Mouse (Mus musculus) hindbrain, embryonic 12.5 days (tissue): ENCODE results near the gene Rab44. TPM values are rescaled to one million over a fixed set of nuclear protein-coding genes. Genes with fewer than 3 reads are reported as not detected.
"Not testable (repeated sequence)": the region's sequence is repeated elsewhere in the genome, so short reads cannot be mapped to it uniquely, and the experiment has no call there.

Source experiments
- ATAC-seq: fragments of 200-750 bp; cut with Nextera tagmentation; 2 replicates; pipeline ENCODE4 v1.8.0; 2017; ENCODE audit warnings: moderate TSS enrichment; ENCODE audit not compliant: low FRiP score
- H3K27ac ChIP-seq: fragments of 300-500 bp; sonication (generic); 2 replicates; pipeline ENCODE4 v1.5.1; 2016; ENCODE audit warnings: mild to moderate bottlenecking
- H3K27me3 ChIP-seq: fragments of 300-500 bp; sonication (generic); 2 replicates; pipeline ENCODE4 v1.6.1; 2016; ENCODE audit warnings: mild to moderate bottlenecking
- H3K36me3 ChIP-seq: fragments of 300-500 bp; sonication (generic); 2 replicates; pipeline ENCODE4 v1.6.1; 2016; ENCODE audit warnings: mild to moderate bottlenecking
- H3K4me1 ChIP-seq: fragments of 300-500 bp; sonication (generic); 2 replicates; pipeline ENCODE4 v1.6.1; 2016
- H3K4me2 ChIP-seq: fragments of 300-500 bp; sonication (generic); replicated peaks from 2 replicates; pipeline ENCODE4 v1.6.1; 2016; ENCODE audit warnings: mild to moderate bottlenecking
- H3K4me3 ChIP-seq: fragments of 300-500 bp; sonication (generic); 2 replicates; pipeline ENCODE4 v1.5.1; 2016; ENCODE audit warnings: mild to moderate bottlenecking
- H3K9ac ChIP-seq: fragments of 300-500 bp; sonication (generic); 2 replicates; pipeline ENCODE4 v1.6.1; 2016; ENCODE audit warnings: mild to moderate bottlenecking, moderate library complexity
- H3K9me3 ChIP-seq: fragments of 300-500 bp; sonication (generic); replicated peaks from 2 replicates; pipeline ENCODE4 v1.6.1; 2016; ENCODE audit warnings: mild to moderate bottlenecking
- WGBS: fragments of 180-500 bp; shearing (Covaris S2); methylation state at CpG from one replicate; pipeline ENCODE4 v1.1.7; 2016; 5-methylcytosine and 5-hydroxymethylcytosine counted together
- polyA plus RNA-seq: library from polyadenylated mRNA; unstranded; fragments of >200 nt; fragmentation: Nextera tagmentation; extraction: Ambion mirVana; gene quantifications from 2 replicates; pipeline ENCODE4 v1.2.1, GENCODE M21; 2016

Gene Rab44
- polyA plus RNA-seq, 1 experiment from 2014 or later, result 0.34 TPM

DNA sequence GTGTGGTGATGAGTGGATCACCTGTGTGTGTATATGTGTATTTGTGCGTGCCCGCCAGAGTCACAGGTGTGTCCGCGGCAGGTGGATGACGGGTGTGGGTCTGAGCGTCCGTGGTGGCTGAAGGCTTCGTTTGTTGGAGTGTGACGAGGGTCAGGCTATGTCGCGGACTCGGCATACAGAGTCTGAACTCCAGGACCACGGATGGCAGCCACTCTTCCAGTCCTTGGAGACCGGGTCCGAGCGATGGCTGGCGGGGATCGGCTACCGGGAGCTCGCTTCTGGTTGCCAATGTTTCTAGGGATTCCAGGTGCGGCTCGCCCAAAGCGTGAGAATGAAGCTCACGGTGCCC lies 20.0 kb upstream of the Rab44 start:
- Histone ChIP-seq H3K36me3 (no peaks in the 10 kb centered on the region), H3K27ac (no peak overlapping the region), H3K9me3 (no peaks in the 10 kb centered on the region), H3K27me3 (peaks cover 44% of the 10 kb centered on the region), H3K4me3 (peak overlapping the region; percentile 44), H3K4me1 (peaks cover 19% of the 10 kb centered on the region), H3K4me2 (peak overlapping the region; percentile 74), H3K9ac (peak overlapping the region; percentile 58)
- ATAC-seq, result peak; percentile 18
- 2% methylated on average over 24 of the region's 24 CpGs for WGBS

DNA sequence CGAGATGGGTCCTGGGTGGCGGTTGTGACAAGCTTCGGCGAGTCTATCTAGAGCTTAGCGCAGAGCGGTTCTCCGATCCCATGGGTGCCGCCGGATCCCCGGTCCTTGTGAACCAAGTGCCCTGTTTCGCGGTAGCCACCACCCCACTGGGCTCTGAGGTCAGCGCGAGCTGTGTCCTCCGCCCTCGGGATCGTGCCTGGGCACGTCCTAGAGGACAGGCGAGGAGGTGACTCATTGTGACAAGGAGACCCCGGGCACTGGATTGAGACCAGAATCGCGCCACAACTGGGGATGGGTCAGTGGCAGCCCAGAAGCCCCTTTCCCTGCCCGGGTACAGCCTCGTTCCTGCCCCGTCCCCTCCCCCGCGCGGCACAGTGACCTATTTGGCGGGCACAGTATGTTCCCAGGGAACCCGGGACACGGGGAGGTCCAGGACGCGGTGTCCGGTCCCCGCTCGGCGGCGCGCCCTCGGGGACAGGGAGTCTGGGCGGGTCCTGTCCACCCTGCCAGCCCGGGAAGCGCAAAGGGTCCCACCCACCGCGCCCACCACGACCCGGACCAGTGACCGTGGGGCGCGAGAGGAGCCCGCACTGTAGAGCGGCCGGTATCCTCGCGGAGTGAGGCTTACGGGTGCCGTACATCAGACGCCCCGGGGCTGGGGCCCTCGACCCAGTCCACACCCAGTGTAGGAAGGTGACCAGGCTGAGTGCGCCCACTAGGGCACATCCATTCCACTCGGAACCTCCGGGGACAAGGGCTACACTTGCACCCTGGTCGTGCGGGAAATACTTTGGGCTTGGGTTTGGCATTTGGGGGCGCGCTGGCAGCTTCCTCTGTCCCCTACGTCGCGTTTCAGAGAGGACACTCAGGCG lies 19.4 kb upstream of the Rab44 start:
- H3K27me3 ChIP-seq, result peaks cover 44% of the 10 kb centered on the region
- WGBS, result under 1% methylated on average over 67 of the region's 71 CpGs
- peak overlapping the region; percentile 74 for H3K4me2 ChIP-seq
- no peaks in the 10 kb centered on the region for H3K36me3 ChIP-seq
- H3K27ac ChIP-seq, result no peak overlapping the region
- peak overlapping the region; percentile 58 for H3K9ac ChIP-seq
- peaks cover 19% of the 10 kb centered on the region for H3K4me1 ChIP-seq
- ATAC-seq, result peak; percentile 46
- H3K9me3 ChIP-seq, result no peaks in the 10 kb centered on the region
- H3K4me3 ChIP-seq, result peak overlapping the region; percentile 44

DNA sequence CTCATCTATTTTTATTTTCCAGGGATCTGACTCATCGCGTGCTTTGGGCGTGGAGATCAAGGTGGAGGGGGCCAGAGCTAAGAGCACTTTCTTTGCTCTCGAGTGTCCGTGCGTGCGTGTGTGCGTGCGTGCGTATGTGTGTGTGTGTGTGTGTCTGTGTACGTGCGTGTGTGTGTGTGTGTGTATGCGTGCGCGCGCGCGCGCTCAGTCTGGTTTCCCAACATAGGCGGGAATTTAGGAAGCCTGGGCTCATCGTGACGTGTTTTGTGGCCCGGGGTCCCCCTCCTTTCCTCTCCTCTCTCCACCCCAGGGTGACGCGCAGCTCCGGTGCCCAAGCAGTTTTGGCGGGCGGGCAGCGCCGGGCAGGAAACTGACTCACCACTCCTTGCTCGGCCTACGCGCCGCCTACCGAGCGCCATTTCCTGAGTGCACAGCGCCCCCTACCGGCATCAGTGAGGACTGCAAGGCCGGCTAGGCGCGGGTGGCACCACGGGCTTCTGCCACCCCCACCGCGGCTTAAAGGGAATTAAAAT lies 18.7 kb upstream of the Rab44 start:
- Histone ChIP-seq H3K36me3 (no peaks in the 10 kb centered on the region), H3K27ac (no peak overlapping the region), H3K9ac (peak overlapping the region; percentile 58), H3K4me1 (peaks cover 19% of the 10 kb centered on the region), H3K9me3 (no peaks in the 10 kb centered on the region), H3K4me2 (peak overlapping the region; percentile 74), H3K27me3 (peaks cover 44% of the 10 kb centered on the region), H3K4me3 (peak overlapping the region; percentile 44)
- WGBS, result under 1% methylated on average over 44 of the region's 44 CpGs
- peak; percentile 76 for ATAC-seq

DNA sequence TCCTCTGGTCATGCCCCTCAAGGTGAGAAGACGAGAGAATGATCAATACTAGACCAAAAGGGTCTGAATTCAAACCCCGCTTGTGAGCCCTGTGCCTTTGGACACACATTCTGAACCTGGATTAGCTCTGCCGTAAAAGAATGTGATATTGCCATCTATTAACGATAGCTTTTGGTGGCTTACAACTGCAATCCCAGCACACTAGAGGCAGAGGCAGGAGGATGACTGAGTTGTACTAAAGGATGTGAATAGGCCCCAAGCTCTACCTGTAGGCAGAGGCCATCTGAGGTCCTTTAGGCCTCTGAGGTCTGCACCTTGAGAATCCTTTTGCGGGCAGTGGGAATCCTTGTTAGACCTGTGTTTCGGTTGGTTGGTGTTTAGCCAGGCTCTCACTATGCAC lies 17.7 kb upstream of the Rab44 start:
- 88% methylated on average over 6 of the region's 6 CpGs for WGBS
- ATAC-seq, result no peak
- no peaks in the 10 kb centered on the region for H3K36me3 ChIP-seq
- no peak overlapping the region for H3K4me2 ChIP-seq
- H3K4me3 ChIP-seq, result no peak overlapping the region
- H3K27ac ChIP-seq, result no peak overlapping the region
- H3K9me3 ChIP-seq, result no peaks in the 10 kb centered on the region
- H3K27me3 ChIP-seq, result peaks cover 44% of the 10 kb centered on the region
- no peak overlapping the region for H3K9ac ChIP-seq
- peaks cover 19% of the 10 kb centered on the region for H3K4me1 ChIP-seq

DNA sequence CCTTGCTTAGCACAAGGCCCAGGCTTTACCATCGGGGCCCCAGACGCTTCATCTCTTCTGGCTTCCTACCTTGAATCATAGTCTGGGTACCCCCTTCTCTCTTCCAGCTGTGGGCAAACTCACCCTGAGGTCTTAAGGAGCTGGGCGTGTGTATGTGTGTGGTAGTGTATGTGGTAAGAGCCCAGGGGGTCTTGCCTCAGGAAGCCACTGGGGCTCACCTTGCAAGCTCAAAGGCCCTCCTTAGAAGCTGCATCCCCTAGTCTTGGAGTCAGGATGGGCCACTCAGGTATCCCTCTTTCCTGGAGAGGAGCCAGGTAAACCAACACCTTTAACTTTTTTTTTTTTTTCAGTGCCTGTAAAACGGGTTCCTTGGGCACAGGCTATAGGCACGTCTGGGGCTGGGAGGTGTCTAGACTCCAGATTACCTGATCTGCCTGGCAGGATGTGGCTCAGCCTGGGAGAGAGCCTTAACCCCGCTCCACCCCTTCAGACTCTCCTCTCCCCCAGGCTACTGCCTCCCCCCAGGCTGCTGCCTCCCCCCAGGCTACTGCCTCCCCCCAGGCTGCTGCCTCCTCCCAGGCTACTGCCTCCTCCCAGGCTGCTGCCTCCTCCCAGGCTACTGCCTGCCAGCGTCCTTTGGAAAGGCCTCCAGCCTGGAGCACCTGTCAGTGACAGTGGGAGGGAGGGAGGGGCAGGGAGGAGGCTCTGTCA lies 16.9 kb upstream of the Rab44 start:
- H3K27ac ChIP-seq, result no peak overlapping the region
- no peak for ATAC-seq
- no peaks in the 10 kb centered on the region for H3K36me3 ChIP-seq
- no peak overlapping the region for H3K4me3 ChIP-seq
- 65% methylated on average over 7 of the region's 7 CpGs for WGBS
- no peaks in the 10 kb centered on the region for H3K9me3 ChIP-seq
- peaks cover 19% of the 10 kb centered on the region for H3K4me1 ChIP-seq
- H3K27me3 ChIP-seq, result peaks cover 38% of the 10 kb centered on the region
- H3K4me2 ChIP-seq, result no peak overlapping the region
- no peak overlapping the region for H3K9ac ChIP-seq

DNA sequence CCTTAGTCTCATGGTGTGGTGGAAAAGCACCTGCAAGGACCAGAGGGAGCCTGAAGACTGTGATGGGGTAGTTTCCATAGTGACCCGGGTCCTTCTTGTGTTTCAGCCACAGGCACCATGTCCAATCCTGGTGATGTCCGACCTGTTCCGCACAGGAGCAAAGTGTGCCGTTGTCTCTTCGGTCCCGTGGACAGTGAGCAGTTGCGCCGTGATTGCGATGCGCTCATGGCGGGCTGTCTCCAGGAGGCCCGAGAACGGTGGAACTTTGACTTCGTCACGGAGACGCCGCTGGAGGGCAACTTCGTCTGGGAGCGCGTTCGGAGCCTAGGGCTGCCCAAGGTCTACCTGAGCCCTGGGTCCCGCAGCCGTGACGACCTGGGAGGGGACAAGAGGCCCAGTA lies 15.7 kb upstream of the Rab44 start:
- 94% methylated on average over 24 of the region's 24 CpGs for WGBS
- Histone ChIP-seq H3K4me3 (no peak overlapping the region), H3K27ac (no peak overlapping the region), H3K9me3 (no peaks in the 10 kb centered on the region), H3K4me2 (no peak overlapping the region), H3K36me3 (no peaks in the 10 kb centered on the region), H3K27me3 (peaks cover 26% of the 10 kb centered on the region), H3K9ac (no peak overlapping the region), H3K4me1 (peaks cover 16% of the 10 kb centered on the region)
- ATAC-seq, result no peak

DNA sequence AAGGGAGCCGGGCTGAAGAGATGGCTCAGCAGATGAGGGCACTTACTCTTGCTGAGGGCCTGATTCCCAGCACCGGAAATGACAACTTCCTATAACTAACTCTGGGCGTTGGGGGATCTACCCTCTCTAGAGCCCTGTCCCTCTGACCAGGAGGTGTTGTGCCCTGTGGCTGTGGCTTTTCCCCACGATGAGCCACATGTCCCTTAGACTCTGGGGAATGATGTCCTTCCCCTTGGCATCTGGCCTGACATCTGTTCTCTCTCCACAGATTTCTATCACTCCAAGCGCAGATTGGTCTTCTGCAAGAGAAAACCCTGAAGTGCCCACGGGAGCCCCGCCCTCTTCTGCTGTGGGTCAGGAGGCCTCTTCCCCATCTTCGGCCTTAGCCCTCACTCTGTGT lies 14.9 kb upstream of the Rab44 start:
- Histone ChIP-seq H3K4me2 (no peak overlapping the region), H3K4me3 (no peak overlapping the region), H3K27me3 (peaks cover 20% of the 10 kb centered on the region), H3K9ac (no peak overlapping the region), H3K4me1 (peaks cover 9% of the 10 kb centered on the region), H3K36me3 (no peaks in the 10 kb centered on the region), H3K9me3 (peaks cover 3% of the 10 kb centered on the region; the same call in 1 of the 2 replicates), H3K27ac (no peak overlapping the region)
- WGBS, result 81% methylated on average over 8 of the region's 8 CpGs
- no peak for ATAC-seq

DNA sequence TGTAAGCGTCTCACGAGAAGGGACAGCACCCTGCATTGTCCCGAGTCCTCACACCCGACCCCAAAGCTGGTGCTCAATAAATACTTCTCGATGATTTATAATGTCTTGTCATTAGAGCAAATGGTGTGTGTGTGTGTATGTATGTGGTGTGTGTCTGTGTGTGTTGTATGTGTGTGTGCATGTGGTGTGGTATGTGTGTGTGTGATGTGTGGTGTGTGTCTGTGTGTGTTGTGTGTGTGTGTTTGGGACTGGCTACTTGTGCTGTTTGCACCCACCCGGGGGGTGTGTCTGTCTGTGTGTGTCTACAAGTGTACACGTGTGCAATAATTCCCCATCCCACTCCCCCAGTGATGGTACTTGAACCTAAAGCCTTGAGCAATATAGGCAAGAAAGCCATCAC lies 13.3 kb upstream of the Rab44 start:
- no peaks in the 10 kb centered on the region for H3K4me1 ChIP-seq
- H3K9me3 ChIP-seq, result peaks cover 6% of the 10 kb centered on the region; the same call in 1 of the 2 replicates
- whole genome bisulfite sequencing, result 94% methylated on average over 7 of the region's 7 CpGs
- H3K27ac ChIP-seq, result no peak overlapping the region
- H3K36me3 ChIP-seq, result no peaks in the 10 kb centered on the region
- no peak overlapping the region for H3K4me2 ChIP-seq
- H3K9ac ChIP-seq, result no peak overlapping the region
- H3K27me3 ChIP-seq, result peaks cover 11% of the 10 kb centered on the region; the same call in 1 of the 2 replicates
- no peak for ATAC-seq
- H3K4me3 ChIP-seq, result no peak overlapping the region

DNA sequence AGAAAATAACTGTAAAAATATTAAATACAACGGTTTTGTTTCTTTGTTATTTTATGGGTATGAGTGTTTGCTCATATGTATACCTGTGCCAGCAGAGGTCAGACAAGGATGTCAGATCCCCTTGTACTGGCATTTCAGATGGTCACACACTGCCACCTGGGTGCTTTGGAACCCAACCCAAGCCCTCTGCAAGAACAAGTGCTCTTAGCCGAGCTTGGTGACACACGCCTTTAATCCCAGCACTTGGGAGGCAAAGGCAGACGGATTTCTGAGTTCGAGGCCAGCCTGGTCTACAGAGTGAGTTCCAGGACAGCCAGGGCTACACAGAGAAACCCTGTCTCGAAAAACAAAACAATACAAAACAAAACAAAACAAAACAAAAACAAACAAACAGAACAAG lies 3.6 kb upstream of the Rab44 start:
- H3K4me2 ChIP-seq, H3K27me3 ChIP-seq, H3K4me3 ChIP-seq, H3K9me3 ChIP-seq, H3K27ac ChIP-seq, H3K36me3 ChIP-seq, ATAC-seq, H3K4me1 ChIP-seq, H3K9ac ChIP-seq: not testable (repeated sequence)
- 82% methylated on average over 6 of the region's 6 CpGs for WGBS

DNA sequence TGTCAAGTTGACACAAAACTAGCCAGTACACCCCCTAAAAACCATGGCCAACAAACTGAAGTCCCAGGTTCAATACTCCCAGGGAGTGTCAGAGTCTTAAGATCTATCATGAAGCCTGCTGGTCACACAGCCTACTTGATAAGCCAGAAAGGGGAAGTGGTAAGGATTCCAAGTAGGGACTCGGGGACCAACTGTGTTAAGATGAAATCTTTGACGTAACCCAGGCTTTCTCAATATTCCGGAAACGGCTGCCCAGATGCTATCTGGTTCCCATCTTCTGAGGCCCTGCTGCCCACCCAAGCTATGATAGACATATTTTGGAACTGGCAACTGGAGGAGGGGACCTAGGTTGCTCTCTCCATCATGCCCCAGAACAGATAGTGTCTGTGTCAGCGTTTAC lies 2.6 kb upstream of the Rab44 start:
- Histone ChIP-seq H3K9ac (no peak overlapping the region), H3K4me1 (no peaks in the 10 kb centered on the region), H3K4me3 (no peak overlapping the region), H3K36me3 (no peaks in the 10 kb centered on the region), H3K4me2 (no peak overlapping the region), H3K27ac (no peak overlapping the region), H3K27me3 (no peaks in the 10 kb centered on the region), H3K9me3 (no peaks in the 10 kb centered on the region)
- ATAC-seq, result no peak
- 90% methylated on average over 5 of the region's 5 CpGs for WGBS

DNA sequence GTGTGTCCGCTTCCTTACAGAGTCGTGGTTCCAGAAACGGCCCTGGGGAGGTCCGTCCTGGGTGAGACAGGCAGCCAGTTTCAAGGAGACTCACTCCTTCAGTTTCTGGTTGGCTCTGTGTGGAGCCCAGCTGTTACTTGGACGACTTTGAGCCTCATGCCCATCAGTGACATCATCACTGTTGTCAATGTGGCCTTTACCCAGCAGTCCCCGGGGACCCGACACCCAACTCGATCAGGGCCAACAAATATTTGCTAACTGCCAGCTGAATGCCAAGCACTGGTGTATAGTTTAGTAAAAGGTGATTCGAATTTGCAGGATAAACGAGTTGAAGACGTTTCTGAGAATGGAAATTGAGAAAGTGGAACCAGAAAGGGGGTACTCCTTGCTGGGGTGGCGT lies 2.1 kb downstream of the Rab44 start:
- 75% methylated on average over 12 of the region's 12 CpGs for WGBS

DNA sequence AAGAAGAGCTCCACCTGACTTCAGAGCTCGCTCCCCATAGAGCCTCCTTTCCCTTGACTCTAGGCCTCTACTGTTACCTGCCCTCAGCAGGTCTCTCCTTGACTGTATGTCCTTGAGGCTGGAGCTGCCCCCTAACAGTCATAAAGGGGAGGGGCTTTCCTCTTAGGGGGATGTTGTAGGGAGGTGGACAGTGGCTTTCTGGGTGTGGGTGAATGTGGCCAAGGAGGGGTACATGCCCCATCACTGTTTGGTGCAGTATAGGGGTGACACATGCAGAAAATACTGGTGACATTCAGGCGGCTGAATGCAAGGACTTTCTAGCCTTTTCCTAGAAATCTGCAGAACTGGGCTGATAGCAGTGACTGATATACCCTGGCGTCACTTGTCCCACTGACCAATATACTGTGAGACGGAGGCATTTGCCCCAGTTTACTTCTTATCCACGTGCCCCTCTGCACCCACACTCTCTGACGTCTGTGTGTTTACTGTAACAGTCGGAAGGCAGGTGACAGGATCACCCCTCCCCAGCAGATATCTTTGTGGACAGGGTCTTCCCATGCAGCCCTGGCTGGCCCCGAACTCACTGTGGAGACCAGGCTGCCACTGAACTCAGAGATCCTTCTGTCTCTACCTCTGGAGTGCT lies 3.2 kb downstream of the Rab44 start:
- H3K4me2 ChIP-seq, result no peak overlapping the region
- 80% methylated on average over 8 of the region's 8 CpGs for WGBS
- no peaks in the 10 kb centered on the region for H3K9me3 ChIP-seq
- no peak for ATAC-seq
- H3K4me1 ChIP-seq, result no peaks in the 10 kb centered on the region
- no peak overlapping the region for H3K27ac ChIP-seq
- H3K9ac ChIP-seq, result no peak overlapping the region
- H3K27me3 ChIP-seq, result 0 out of 2 replicates have a peak, but pooled peaks cover 4% of the 10 kb centered on the region
- no peak overlapping the region for H3K4me3 ChIP-seq
- no peaks in the 10 kb centered on the region for H3K36me3 ChIP-seq

More for the DNA sequence above, 2.1 kb downstream of the Rab44 start:
- Histone ChIP-seq H3K4me1 (no peaks in the 10 kb centered on the region), H3K4me2 (no peak overlapping the region), H3K9ac (no peak overlapping the region), H3K9me3 (no peaks in the 10 kb centered on the region), H3K27me3 (0 out of 2 replicates have a peak, but pooled peaks cover 4% of the 10 kb centered on the region), H3K27ac (no peak overlapping the region), H3K36me3 (no peaks in the 10 kb centered on the region), H3K4me3 (no peak overlapping the region)
- no peak for ATAC-seq
